Mouse (Mus musculus) erythroblast, embryonic 14.5 days (primary cell): ENCODE measurements at regions not wholly inside any gene's neighbourhood (a gene's known extent, or its start where the extent isn't known, plus 50 kb on each side); places are given as distances from the start of the nearest gene placed in this dataset.

Source experiments
- GATA1 ChIP-seq: IDR thresholded peaks from 2 replicates; pipeline ENCODE4 v1.6.1; 2012; ENCODE audit warnings: low read length, inconsistent platforms, mixed read lengths
- TAL1 ChIP-seq: IDR thresholded peaks from 3 replicates; pipeline ENCODE4 v1.6.1; 2012; ENCODE audit warnings: low read length, inconsistent platforms, mixed read lengths

DNA sequence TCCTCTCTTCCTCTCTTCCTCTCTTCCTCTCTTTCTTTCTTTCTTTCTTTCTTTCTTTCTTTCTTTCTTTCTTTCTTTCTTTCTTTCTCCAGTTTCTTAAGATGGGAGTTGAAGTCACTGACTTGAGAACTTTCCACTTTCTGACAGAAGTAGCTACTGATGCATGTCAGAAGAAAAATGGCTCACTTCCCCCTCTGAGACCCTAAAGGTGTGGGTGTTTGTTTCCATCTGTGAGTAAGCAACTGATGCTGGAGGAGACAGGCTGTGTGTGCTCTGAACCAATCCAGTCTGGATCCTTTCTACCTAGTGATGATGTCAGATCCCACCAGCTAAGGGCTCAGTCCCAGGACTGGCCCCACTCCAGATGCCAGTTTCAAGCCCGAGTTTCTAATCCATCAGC lies 72.5 kb upstream of the Slc1a3 start:
- TF ChIP-seq GATA1: no peak
- no peak for TF ChIP-seq TAL1
